Mouse (Mus musculus) lung, postnatal 4 days (tissue): ENCODE measurements around the gene Spata7.

Experiments
- DNase-seq, 2 experiments: peaks; one replicate each; pipeline ENCODE4 v3.0.0; 2021

The Spata7 gene

DNA sequence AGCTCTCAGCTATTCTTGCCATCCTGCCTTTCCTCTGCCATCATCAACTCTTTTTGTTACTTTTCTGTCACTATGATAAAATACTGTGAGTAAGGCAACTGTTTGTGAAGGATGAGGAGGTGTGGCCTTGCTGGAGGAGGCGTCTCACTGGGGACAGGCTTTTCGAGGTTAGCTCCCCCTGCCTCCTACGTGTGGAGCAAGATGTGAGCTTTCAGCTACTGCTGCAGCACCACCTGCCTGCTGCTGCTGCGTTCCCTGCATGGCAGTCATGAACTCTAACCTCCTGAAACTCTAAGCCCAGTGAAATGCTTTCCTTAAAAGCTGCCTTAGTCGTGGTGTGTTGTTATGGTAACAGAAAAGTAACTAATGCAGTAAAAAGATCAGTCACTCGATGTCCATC, 45.9 kb downstream of the Spata7 start:
- no peak for DNase-seq

DNA sequence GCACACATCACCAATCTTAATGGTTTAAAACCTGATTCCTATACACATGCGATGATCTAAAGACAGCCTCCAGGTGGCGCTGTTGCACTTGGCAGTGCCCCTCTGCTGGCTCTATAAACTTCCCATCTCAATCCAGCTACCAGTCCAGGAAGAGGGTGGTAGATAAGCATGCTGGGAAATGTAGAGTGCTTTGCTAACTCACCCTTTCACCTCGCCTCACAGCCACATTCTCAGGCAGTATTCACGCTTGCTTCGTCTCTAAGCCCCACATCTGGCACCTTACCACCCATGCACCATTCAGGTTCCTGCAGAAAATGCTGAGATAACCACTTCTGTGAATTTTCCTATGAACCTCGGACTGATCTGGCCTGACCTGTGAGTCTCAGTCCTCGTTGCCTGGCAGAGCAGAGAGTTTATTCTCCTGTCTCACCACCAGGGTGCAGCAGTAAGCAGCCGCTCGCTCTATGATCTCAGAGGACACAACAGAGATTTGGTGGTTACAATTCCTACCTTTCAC, 46.7 kb downstream of the Spata7 start:
- peak; percentile 80 to 84 for DNase-seq

DNA sequence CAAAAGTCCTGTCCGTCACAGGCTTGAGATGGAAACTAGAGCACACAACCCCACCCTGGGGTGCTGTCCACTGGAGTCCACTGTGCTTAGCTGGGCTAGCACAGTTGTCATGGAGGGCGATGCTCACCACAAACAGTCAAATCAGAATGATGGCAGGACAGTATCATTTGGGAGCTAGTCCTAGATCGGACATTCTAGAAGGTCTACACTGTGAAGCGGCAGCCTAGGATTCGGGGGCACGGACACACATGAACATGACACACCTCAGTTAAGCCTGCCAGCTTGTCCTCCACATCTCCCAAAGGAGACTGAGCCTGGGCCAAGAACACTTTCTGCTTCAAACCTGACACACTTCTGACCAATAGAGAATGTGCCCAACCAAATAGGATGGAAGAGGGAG, 48.9 kb downstream of the Spata7 start:
- DNase-seq, result no peak

DNA sequence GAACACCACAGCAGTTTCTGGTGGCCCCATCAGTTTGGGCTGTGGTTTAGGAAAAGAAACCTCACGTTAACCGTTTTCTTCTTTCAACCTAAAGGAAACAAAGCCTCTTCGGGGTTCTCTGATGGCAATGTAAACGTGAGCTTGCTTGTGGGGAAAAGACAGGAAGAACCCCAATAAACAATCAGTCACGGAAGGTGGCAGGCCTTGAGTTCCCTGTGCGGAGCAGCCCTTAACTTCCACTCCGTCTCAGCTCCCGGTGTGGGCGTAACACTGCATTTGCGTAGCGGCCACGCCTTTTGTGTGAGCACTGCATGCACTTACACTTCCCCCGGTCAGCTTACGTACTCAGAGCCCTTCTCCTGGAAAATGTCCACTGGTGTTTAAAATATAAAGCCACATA, 49.4 kb downstream of the Spata7 start:
- no peak for DNase-seq

DNA sequence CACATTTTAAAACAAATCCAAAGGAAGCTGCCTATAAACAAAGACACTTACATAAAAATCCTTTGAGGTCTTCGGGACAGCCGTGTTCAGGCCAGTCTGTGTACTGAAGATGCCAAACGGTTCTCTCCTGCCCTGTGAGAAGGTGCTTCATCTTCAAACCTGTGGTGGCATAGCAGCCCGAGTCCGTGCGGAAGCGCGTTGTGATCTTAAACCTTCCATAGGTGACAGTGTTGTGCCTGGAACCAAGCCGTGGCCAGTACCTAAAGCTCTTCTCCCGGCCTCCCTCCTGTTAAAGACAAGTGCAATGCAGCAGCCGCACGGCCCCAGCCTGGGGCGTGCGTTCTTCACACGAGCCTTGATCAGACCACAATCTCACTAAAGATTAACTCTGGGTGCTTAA, 51.9 kb downstream of the Spata7 start:
- DNase-seq, result no peak

DNA sequence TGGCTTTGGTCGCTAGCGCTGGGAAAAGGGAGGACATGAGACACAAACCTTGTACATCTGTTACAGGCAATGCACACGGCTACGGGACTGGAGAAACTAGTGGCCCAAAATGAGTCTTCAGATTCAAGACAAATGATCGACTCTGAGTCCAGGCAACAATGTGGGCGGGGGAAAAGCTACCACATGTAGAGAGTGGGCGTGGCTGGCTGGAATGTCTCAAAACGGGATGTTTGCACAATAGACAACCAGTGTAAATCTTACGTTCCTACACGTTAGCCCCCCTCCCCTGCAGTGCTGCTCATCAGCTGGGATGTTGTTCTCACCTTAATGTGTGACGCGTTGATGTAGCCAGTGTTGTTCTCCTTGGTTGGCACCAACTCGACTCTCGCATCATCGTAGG, 54.2 kb downstream of the Spata7 start:
- no peak for DNase-seq

DNA sequence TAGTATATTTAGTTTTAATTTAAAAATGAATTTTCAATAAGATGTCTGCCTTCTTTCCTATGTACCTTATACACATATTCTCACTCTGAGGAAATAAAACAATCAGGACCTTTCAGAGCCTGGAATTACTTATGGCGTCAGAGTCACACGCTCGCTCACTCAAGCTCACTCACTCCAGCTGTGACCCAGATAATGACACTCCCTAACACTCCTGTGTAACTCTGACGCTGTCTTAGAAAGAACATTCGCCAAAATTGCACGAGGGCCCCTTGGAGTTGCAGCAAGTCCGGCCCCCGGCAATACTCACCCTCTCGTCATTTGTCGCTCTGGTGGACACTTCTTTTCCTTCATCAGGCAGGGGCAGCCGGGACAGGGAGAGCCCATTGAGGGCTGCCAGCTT, 55.2 kb downstream of the Spata7 start:
- DNase-seq, result peak in 1 of 2 experiments; percentile 7

DNA sequence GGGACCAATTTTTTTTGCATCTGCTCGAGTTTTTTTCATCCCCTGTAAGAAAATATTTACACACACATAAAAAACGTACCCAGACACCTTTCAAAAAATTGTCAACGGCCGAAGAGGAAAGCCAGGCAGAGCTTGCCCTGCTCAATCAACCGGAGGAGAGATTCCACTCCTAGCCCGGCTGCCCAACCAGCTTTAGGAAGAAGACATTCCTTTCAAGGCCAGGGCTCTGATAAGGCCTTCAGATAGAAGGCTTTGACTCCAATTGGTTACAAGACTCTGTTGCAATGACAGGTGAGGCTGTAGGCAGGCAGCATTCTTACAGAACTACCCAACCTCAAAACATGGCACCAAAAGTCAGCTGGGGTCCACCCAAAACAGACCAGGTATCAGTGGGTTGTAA, 55.6 kb downstream of the Spata7 start:
- no peak for DNase-seq

DNA sequence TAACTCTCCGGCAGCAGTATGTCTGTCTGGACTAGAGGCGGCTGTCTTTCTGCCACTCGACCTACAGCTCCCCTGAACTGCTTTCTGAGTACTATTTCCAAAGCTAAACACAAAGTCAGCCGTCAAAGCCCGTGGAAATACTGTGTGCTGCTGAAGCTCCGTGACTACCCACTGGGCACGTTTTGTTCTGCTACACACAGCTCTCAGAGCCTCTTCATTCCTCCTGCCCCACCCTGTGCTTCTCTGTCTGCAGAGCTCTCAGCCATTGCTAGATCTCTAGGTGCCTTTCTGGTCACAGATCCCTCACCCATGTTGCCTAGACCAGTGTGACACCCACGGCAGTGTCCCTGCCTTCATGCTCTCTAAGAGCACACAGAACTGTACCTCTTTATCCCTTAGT, 62.3 kb downstream of the Spata7 start:
- DNase-seq, result no peak

DNA sequence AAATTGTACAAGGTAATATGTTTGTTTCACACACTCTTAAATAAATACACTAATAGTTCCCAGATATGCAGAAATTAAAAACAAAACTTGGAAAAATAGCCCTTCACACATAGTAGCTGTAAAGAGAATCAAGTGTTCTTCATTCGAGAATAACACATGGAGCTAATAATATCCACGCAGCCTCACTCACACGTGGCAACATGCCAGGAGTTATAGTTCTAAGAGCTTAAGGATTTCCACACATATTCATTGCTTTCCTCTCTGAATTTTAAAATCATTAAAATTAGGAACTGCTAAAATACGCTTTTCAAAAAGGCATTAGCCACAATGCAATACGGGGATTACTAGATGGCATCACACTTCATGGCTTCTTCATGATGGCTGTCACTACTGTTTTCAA, 69.2 kb downstream of the Spata7 start:
- DNase-seq, result no peak

DNA sequence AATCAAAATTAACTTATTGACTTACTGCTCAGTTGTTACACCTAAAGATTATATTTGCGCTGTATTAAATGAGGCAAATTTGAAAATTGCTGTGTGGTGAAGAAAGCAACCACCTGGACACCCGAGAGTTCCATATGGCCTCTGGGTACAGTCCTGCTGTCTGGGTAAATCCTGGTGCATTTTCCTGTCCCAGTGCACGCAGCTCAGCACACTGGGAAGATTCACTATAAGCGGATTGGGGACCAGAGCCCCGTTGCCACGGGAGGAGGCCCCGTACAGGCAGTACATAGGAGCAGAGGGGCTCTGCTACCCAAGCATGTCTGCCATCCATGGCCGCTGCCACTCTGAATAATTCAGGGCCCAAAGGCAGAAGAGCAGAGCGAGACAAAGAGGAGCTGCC, 73.6 kb downstream of the Spata7 start:
- DNase-seq, result no peak

DNA sequence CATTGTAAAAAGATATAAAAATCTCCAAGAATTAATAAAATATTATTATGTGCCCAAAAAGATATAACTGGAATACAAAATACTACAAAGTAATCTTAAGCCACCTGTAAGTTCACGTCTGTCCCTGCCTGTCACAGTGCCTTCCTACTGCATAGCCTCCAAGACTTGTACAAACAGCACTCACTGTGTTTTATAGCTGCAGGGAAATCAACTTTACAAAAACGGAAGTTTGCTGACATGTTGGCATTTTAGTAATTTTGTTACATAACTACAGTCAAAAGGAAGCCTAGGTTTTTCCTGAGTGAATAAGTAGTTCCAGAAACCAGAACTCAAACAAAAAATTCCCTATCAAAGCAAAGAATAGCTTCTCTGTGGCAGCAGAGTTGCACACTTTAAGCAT, 75.6 kb downstream of the Spata7 start:
- DNase-seq, result no peak

DNA sequence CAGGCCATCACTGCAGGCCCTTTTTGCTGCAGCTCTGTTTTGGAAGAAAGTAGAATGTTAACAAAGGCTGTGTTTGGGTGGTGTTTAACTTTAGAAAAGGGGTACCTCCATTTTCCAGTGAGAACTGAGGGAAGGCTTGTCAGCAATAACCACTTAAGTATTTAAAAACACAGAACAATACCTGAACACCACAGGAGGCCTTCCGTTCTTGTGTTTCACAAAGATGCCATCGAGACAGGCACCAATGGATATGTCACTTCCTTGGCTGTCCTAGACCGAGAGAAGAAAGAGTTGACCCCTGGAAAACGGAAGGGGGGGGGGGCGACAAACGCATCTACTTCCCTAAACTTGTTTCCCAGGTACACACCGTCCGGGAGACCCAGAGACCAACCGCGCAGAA, 76.0 kb downstream of the Spata7 start:
- DNase-seq, result no peak

DNA sequence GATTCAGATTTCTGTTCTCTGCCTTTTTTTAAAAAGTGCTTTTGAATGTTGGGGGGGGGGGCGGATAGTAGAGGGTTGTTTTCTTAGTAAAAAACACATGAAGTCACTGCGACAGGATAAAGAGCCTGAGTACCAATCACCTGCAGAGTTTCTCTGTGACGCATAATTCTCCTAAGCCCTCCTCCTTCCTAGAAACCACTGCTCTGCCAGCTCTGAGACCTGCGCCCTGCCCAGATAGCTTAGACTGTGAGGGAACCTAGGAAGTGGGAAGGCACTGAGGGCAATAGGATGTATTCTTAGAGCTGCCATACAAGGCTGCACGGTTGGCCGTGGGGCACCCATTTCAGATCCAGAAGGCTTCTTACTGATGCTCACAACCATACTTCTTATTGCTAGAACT, 84.9 kb downstream of the Spata7 start:
- no peak for DNase-seq

DNA sequence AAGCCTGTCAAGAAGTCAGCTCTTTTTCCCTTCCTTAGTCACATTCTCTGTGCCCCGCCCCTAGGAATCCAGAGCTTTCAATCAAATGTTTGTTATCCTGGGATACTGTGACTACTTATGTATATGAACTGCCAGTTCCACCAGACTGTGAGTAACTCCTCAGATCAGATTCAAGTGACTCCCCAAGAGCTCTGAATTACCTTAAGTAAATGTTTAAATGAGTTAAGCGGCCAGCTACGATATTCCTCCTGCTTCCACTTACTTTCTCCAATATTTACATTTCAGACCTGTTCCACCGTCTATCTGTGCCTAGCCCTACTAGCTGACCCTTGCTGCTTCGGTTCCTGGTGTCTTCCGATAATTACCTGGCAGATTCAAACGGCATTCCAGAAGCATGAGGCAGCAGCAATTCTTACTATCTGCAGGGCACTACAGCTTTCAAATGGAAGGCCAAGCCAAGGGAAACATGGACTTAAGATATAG, 85.7 kb downstream of the Spata7 start:
- DNase-seq, result peak; percentile 43 to 45

DNA sequence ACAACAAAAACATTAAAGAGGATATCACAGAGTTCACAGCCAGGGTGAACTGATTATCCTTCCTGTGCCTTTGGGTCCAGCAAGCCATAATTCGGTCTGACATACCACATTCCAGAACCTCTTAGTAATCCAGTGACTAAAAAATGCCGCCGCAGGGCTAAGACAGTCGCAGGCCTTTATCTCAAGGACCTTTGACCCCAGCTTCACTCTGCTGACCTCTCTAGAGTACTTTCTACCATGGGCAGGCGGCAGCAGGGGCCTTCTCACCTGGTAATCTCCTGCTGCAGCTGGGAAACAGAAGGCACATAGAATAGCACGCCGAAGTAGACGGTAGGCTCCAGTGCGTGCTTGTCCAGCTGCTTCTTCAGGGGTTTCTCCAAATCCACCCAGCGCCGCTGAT, 86.8 kb downstream of the Spata7 start:
- DNase-seq, result no peak

DNA sequence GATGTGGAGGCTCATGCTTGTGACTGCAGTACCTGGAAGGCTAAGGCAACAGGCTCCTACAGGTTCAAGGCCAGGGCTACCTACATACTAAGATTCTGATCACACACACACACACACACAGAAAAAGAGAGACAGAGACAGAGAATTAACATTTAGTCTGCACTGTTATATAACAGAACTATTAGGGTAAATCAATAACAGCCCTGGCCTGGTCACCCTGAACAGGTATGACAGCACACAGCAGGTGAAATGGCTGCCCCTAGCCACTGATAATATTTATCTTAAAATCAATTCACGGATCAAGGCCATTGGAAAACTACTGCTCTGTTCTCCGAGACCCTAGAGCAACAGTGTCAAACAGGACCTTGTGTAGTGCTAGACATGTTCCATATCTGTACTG, 88.2 kb downstream of the Spata7 start:
- DNase-seq, result no peak
